Mouse (Mus musculus): ENCODE data around the gene Bub1b.

DNA sequence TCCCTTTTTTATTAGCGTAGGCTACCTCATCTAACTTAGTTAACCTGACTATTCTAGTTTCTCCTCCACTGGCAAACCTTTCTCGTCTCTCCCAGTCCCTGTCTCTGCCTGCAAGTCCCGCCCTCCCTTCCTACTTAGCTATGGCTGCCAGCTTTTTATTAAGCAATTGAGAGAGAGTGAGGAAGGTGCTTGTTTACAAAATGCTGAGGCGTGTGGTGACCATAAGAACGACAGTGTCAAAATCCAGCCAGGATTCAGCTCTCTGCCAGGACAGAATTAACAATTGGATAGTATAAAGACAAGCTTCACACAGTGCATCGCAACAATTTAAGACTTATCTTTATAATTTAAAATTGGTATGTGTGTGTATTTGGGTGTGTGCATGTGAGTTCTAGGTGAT lies 6.1 kb downstream of the Bub1b start:
- no peak for TF ChIP-seq CTCF (IDR thresholded peaks at IDR 0.05)
- no peak for TF ChIP-seq EP300 (IDR thresholded peaks at IDR 0.05)

Measured in lung, postnatal 0 days (tissue).